Mouse (Mus musculus): ENCODE measurements around the gene Lin52. TPM values are rescaled to one million over a fixed set of nuclear protein-coding genes. Genes with fewer than 3 reads are reported as not detected.

The Lin52 gene
- polyA plus RNA-seq, 1 experiment from 2014 or later, result 20.5 TPM

Other genes with a start within 250 kb of the Lin52 start
- 8.0 and 10.5 TPM in 2 replicates for gene Elmsan1, start 232.5 kb upstream of the Lin52 start, polyA plus RNA-seq (2016; fragmentation: Nextera tagmentation; extraction: Ambion mirVana)
- 52.7 and 79.6 TPM in 2 replicates for gene Ptgr2, start 166.2 kb upstream of the Lin52 start, polyA plus RNA-seq (2016; fragmentation: Nextera tagmentation; extraction: Ambion mirVana)
- gene Zfp410, start 134.6 kb upstream of the Lin52 start, polyA plus RNA-seq (2016; fragmentation: Nextera tagmentation; extraction: Ambion mirVana), result 67.0 and 77.1 TPM in 2 replicates
- 53.7 and 74.2 TPM in 2 replicates for gene Coq6, start 89.8 kb upstream of the Lin52 start, polyA plus RNA-seq (2016; fragmentation: Nextera tagmentation; extraction: Ambion mirVana)
- gene Fam161b, start 89.6 kb upstream of the Lin52 start, polyA plus RNA-seq (2016; fragmentation: Nextera tagmentation; extraction: Ambion mirVana), result 4.4 and 4.7 TPM in 2 replicates
- gene Entpd5, start 42.4 kb upstream of the Lin52 start, polyA plus RNA-seq (2016; fragmentation: Nextera tagmentation; extraction: Ambion mirVana), result 20.0 and 23.4 TPM in 2 replicates
- gene Bbof1, start 42.4 kb upstream of the Lin52 start, polyA plus RNA-seq (2016; fragmentation: Nextera tagmentation; extraction: Ambion mirVana), result 0.57 and 1.1 TPM in 2 replicates
- gene Rnf113a2, start 34.2 kb upstream of the Lin52 start, polyA plus RNA-seq (2016; fragmentation: Nextera tagmentation; extraction: Ambion mirVana), result 20.0 and 22.0 TPM in 2 replicates
- gene Aldh6a1, start 418 bp upstream of the Lin52 start, polyA plus RNA-seq (2016; fragmentation: Nextera tagmentation; extraction: Ambion mirVana), result 23.8 and 31.3 TPM in 2 replicates
- not detected in 2 replicates for gene Vsx2, start 118.3 kb downstream of the Lin52 start, polyA plus RNA-seq (2016; fragmentation: Nextera tagmentation; extraction: Ambion mirVana)
- 13.1 and 13.8 TPM in 2 replicates for gene Abcd4, start 166.0 kb downstream of the Lin52 start, polyA plus RNA-seq (2016; fragmentation: Nextera tagmentation; extraction: Ambion mirVana)
- gene Vrtn, start 189.6 kb downstream of the Lin52 start, polyA plus RNA-seq (2016; fragmentation: Nextera tagmentation; extraction: Ambion mirVana), result not detected in 2 replicates
- gene Syndig1l, start 247.4 kb downstream of the Lin52 start, polyA plus RNA-seq (2016; fragmentation: Nextera tagmentation; extraction: Ambion mirVana), result 0.05 and 0.15 TPM in 2 replicates